In the genomic region with DNA sequence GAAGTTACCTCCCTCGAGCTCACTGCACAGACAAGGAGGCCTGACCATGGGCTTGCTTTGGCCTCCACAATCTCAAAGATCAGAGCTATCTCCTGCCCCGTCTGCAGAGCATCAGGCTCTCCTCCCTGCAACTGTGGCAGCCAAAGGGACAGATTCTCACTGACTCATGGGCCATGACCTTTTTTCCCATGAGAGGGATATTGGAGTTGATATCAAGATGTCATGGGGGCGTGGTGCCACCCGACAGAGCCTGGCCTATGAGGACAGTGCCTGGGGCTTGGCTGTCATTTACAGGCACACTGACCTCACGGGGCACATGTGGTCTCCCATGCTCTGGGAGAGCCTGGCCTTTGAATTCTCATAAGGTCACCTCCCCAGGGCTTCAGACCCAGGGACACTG, we compare ENCODE assay signal across 18 mouse cellular contexts.
DNase-seq lines count a peak whose midpoint lies in the region; TF ChIP-seq lines count a peak whose summit lies in the region.
"Had no signal": no experiment of that assay in that cellular context is flagged by ENCODE, and none has a peak within 500 bp of the region (broad histone marks: within the 10 kb centered on the region; RNA-seq: fewer than 3 reads in every experiment).

No protein-coding gene starts in this region.

- intact Hi-C loops in left cerebral cortex, adult 2 months (cut with DNase I), result no loop called here
- intact Hi-C loops in left cerebral cortex, postnatal 4 days (cut with DNase I), result no loop called here

- DNase-seq in lung, postnatal 10 days, result peak; percentile 22
- DNase-seq in lung, postnatal 14 days, result no peak
- DNase-seq in adrenal gland, adult 8-10 months, result peak; percentile 78
- DNase-seq in adrenal gland, postnatal 36 days, result peak; percentile 80 to 81
- no peak for DNase-seq in left cerebral cortex, adult 2 months (ENCODE audit: extremely low spot score in 1 of 2, low spot score in 2 of 2)
- DNase-seq in thymus, postnatal 36 days, result no peak
- DNase-seq in left cerebral cortex, postnatal 4 days, result no peak
- DNase-seq: B cell, adult 2 months; cerebellum, adult 11-12 months; cerebellum, adult 9-10 months; cerebellum, postnatal 25 days; gastrocnemius, postnatal 10 days; heart, adult 18-20 months; heart, postnatal 14 days had no signal

- no peak for TF ChIP-seq CTCF in left cerebral cortex, adult 2 months (IDR thresholded peaks at IDR 0.05)

- H3K27ac ChIP-seq in left cerebral cortex, adult 2 months, result no peak overlapping the region
- H3K27ac ChIP-seq: embryonic facial prominence, embryonic 13.5 days; forebrain, embryonic 12.5 days; heart, embryonic 15.5 days; hindbrain, embryonic 14.5 days had no signal

- H3K4me3 ChIP-seq in left cerebral cortex, adult 2 months, result no peak overlapping the region
- H3K4me3 ChIP-seq: embryonic facial prominence, embryonic 13.5 days; forebrain, embryonic 12.5 days; heart, embryonic 15.5 days had no signal

Comparison
In these comparisons a context has a peak if more than half of its experiments do, and no peak if none do; other contexts are left out.
1. DNase-seq: peak in lung, postnatal 10 days (single experiment), adrenal gland, adult 8-10 months (single experiment) and adrenal gland, postnatal 36 days (2 of 2); none in lung, postnatal 14 days (single experiment), left cerebral cortex, adult 2 months (0 of 2), thymus, postnatal 36 days (0 of 2) and left cerebral cortex, postnatal 4 days (single experiment).